Mouse (Mus musculus): Measurements from ENCODE around the gene Fbxo40. TPM values are rescaled to one million over a fixed set of nuclear protein-coding genes. Genes with fewer than 3 reads are reported as not detected.

The Fbxo40 gene
- total and polyA plus RNA-seq, 3 experiments, result 1.5 to 3.0 (median 2.2) TPM

DNA sequence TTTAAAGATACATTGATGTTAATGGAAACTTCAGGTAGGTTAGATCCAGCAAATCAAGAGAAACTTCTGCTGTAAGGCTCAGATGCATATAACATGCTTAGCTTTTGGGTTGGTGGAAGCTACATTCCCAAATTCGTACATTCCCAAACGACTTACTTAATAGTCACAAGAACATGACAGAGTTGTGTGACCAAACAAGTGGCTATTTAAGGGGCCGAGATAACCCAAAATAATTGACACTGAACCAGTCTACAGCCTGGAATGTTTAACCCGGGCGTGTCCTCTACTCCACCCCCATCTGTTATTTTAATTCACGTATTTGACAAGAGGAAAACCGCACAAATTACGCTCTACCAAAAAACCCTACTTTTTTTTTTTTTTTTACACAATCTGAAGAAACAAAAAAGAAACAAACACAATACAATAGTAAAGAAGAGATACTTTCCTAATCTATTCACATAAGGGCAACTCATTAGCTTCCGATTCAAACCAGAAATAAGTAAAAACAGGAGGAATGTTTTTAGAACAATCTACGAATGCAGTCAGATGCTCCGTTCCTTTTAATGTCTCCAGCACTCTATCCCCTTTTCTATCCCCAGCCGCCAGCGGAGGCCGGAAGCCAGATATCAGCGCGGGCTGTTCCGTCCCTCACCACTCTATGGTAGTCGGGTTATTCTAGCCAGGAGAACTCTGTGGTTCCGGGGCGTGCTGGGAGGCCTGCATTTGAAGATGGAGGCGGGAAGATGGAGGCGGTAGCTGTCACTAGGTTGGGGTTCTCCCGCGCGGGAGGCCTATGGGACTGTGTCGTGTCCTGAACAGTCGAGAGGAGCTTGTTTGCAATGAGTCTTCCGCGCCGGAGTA is 21.0 kb upstream of the Fbxo40 start, which contains the start of gene Polq:
TSS of gene Polq (plus strand) at position 726 of the 861 bp plus-strand sequence.
- no peaks in the 10 kb centered on the region for H3K9me3 ChIP-seq (replicated peaks; ENCODE audit: low read length)
- H3K9ac ChIP-seq (ENCODE audit: insufficient read depth, low read depth), result peak within 1 kb of the TSS; percentile 87
- in situ Hi-C loops (cut with MboI; ENCODE audit: low pct_ligation_motif_present, low pct_unique_long_range_greater_than_20kb, low sequenced_read_pairs), result loop anchor here (5.0 kb wide), 1 partner anchor 284 kb away; no protein-coding TSS in a partner anchor
- H3K27me3 ChIP-seq (replicated peaks), result no peaks in the 10 kb centered on the region
- DNase-seq (ENCODE audit: extremely low read depth), result peak; percentile 98
- H3K36me3 ChIP-seq (replicated peaks in 1 of 2; ENCODE audit: control insufficient read depth in 1 of 2, insufficient read depth in 1 of 2, low read length in 1 of 2), result peaks cover 6 to 31% of the 10 kb centered on the region in 2 experiments
- H3K4me1 ChIP-seq (ENCODE audit: control insufficient read depth in 1 of 2, insufficient read depth in 2 of 2), result peaks cover 4 to 49% of the 10 kb centered on the region in 2 experiments; a peak in 3 of 4 replicates
- dilution Hi-C loops (cut with MboI; ENCODE audit: extremely low pct_ligation_motif_present, extremely low pct_unique_long_range_greater_than_20kb, low sequenced_read_pairs), result no loop called here
- peaks cover 20% of the 10 kb centered on the region for H3K79me2 ChIP-seq (replicated peaks; ENCODE audit: control insufficient read depth, extremely low read depth, insufficient read depth, poor library complexity, severe bottlenecking)
- H3K4me3 ChIP-seq (replicated peaks in 1 of 3; ENCODE audit: low read depth in 2 of 3, low read length in 2 of 3, poor library complexity in 1 of 3), result peak within 1 kb of the TSS; percentile 61 to 85 (median 70)
- peak within 1 kb of the TSS; percentile 97 for H3K4me2 ChIP-seq (ENCODE audit: insufficient read depth, low read depth, poor library complexity, severe bottlenecking)
- no peak within 1 kb of the TSS for H3K27ac ChIP-seq (ENCODE audit: insufficient read depth, low read depth)
- TF ChIP-seq IRF4 (IDR thresholded peaks at IDR 0.05; ENCODE audit: low read depth, low read length) (peak; percentile 52; the same call in 1 of the 2 replicates), SIN3A (IDR thresholded peaks at IDR 0.05; ENCODE audit: low read length) (peak; percentile 100), MEF2A (IDR thresholded peaks at IDR 0.05; ENCODE audit: borderline replicate concordance, low read depth, low read length) (peak; percentile 78), TCF12 (IDR thresholded peaks at IDR 0.05; ENCODE audit: low read depth, low read length) (peak; percentile 97), NRF1 (IDR thresholded peaks at IDR 0.05; ENCODE audit: low read depth, low read length) (peak; percentile 61; the same call in 1 of the 2 replicates), HCFC1 (IDR thresholded peaks at IDR 0.05; ENCODE audit: low read depth, low read length) (peak; percentile 97), JUND (conservative IDR thresholded peaks at IDR 0.05; ENCODE audit: low read depth, low read length) (no peak; the same call in 1 of the 2 replicates), RAD21 (IDR thresholded peaks at IDR 0.05; ENCODE audit: low read depth, low read length) (no peak), MXI1 (IDR thresholded peaks at IDR 0.05; ENCODE audit: low read depth, low read length) (peak; percentile 88), POLR2AphosphoS2 (IDR thresholded peaks at IDR 0.05; ENCODE audit: low read depth, low read length) (peak; percentile 95), CHD1 (IDR thresholded peaks at IDR 0.05; ENCODE audit: low read depth, low read length) (peak; percentile 94; the same call in 1 of the 2 replicates), USF1 (IDR thresholded peaks at IDR 0.05; ENCODE audit: low read depth, low read length) (no peak), MAX (IDR thresholded peaks at IDR 0.05; ENCODE audit: low read length) (peak; percentile 73; the same call in 1 of the 2 replicates), KAT2A (IDR thresholded peaks at IDR 0.05; ENCODE audit: insufficient replicate concordance, low read length) (peak; percentile 96; the same call in 1 of the 2 replicates), MAZ (IDR thresholded peaks at IDR 0.05; ENCODE audit: low read depth, low read length) (no peak), RCOR1 (conservative IDR thresholded peaks at IDR 0.05; ENCODE audit: low read depth, low read length) (peak; percentile 7; the same call in 1 of the 2 replicates), CTCF (conservative IDR thresholded peaks at IDR 0.05 in 1 of 2, IDR thresholded peaks at IDR 0.05 in 1 of 2; ENCODE audit: low read depth in 2 of 2, low read length in 2 of 2) (no peak), MYC (IDR thresholded peaks at IDR 0.05; ENCODE audit: low read depth, low read length) (peak; percentile 40; the same call in 1 of the 2 replicates), UBTF (IDR thresholded peaks at IDR 0.05; ENCODE audit: low read depth, low read length) (no peak), EP300 (IDR thresholded peaks at IDR 0.05; ENCODE audit: low read length) (no peak), ELF1 (IDR thresholded peaks at IDR 0.05; ENCODE audit: low read depth, low read length) (peak; percentile 100), NELFE (IDR thresholded peaks at IDR 0.05; ENCODE audit: low read depth, low read length) (peak; percentile 86), SMC3 (IDR thresholded peaks at IDR 0.05; ENCODE audit: low read depth, low read length) (no peak; the same call in 1 of the 2 replicates), E2F4 (IDR thresholded peaks at IDR 0.05; ENCODE audit: insufficient replicate concordance, low read depth, low read length) (peak; percentile 97; the same call in 1 of the 2 replicates), USF2 (conservative IDR thresholded peaks at IDR 0.05; ENCODE audit: low read depth, low read length) (no peak; the same call in 1 of the 2 replicates), MAFK (IDR thresholded peaks at IDR 0.05; ENCODE audit: insufficient replicate concordance, low read length) (no peak), CHD2 (IDR thresholded peaks at IDR 0.05; ENCODE audit: low read length) (no peak), TBP (conservative IDR thresholded peaks at IDR 0.05; ENCODE audit: low read depth, low read length) (peak; percentile 97), POLR2A (IDR thresholded peaks at IDR 0.05; ENCODE audit: low read depth, low read length) (peak; percentile 92), JUN (IDR thresholded peaks at IDR 0.05; ENCODE audit: insufficient read depth, low read depth, low read length) (no peak), PAX5 (IDR thresholded peaks at IDR 0.05; ENCODE audit: low read length) (no peak), ZMIZ1 (IDR thresholded peaks at IDR 0.05; ENCODE audit: low read depth, low read length) (peak; percentile 66; the same call in 1 of the 2 replicates), ETS1 (conservative IDR thresholded peaks at IDR 0.05; ENCODE audit: low read depth, low read length) (peak; percentile 51; the same call in 1 of the 2 replicates), BHLHE40 (IDR thresholded peaks at IDR 0.05; ENCODE audit: low read depth, low read length) (no peak), GABPA (IDR thresholded peaks at IDR 0.05; ENCODE audit: insufficient replicate concordance, low read depth, low read length) (peak; percentile 98), ZC3H11A (IDR thresholded peaks at IDR 0.05; ENCODE audit: low read depth, low read length) (no peak), ZKSCAN1 (IDR thresholded peaks at IDR 0.05; ENCODE audit: borderline replicate concordance, low read depth, low read length) (no peak)
